Mouse (Mus musculus): ENCODE measurements around the gene Ntsr2. TPM values are rescaled to one million over a fixed set of nuclear protein-coding genes. Genes with fewer than 3 reads are reported as not detected.
"Not testable (repeated sequence)": the region's sequence is repeated elsewhere in the genome, so short reads cannot be mapped to it uniquely, and the experiment has no call there.

Ntsr2 gene
- polyA plus RNA-seq, 1 experiment from 2014 or later, result not detected

GRCm38 (mm10) chr12:16661936-16662335, 8.8 kb downstream of the Ntsr2 start:
- DNase-seq (ENCODE audit: low spot score) (no peak), ATAC-seq (replicated peaks; ENCODE audit: low FRiP score) (no peak)
- WGBS, result 64% methylated on average over 2 of the region's 2 CpGs
- no peaks in the 10 kb centered on the region for H3K27me3 ChIP-seq (replicated peaks; ENCODE audit: control insufficient read depth, insufficient read depth, low read length)
- no peak overlapping the region for H3K4me2 ChIP-seq
- no peak overlapping the region for H3K4me3 ChIP-seq (ENCODE audit: low read depth, low read length)
- no peaks in the 10 kb centered on the region for H3K9me3 ChIP-seq (ENCODE audit: control insufficient read depth, low read length)
- H3K27ac ChIP-seq (ENCODE audit: low read depth, low read length), result no peak overlapping the region
- H3K9ac ChIP-seq (ENCODE audit: low read depth, low read length), result no peak overlapping the region
- H3K4me1 ChIP-seq (replicated peaks; ENCODE audit: control insufficient read depth, insufficient read depth, low read length), result no peaks in the 10 kb centered on the region
- no peaks in the 10 kb centered on the region for H3K36me3 ChIP-seq (ENCODE audit: control insufficient read depth, insufficient read depth, low read length)

- no peak for DNase-seq (ENCODE audit: low spot score)
- no peaks in the 10 kb centered on the region for H3K9me3 ChIP-seq (ENCODE audit: control insufficient read depth, low read length)
- H3K27ac ChIP-seq (ENCODE audit: low read depth, low read length), result no peak overlapping the region
- no peak overlapping the region for H3K4me3 ChIP-seq (ENCODE audit: low read depth, low read length)
- no peaks in the 10 kb centered on the region for H3K36me3 ChIP-seq (ENCODE audit: control insufficient read depth, insufficient read depth, low read length)
- WGBS, result 62% methylated on average over 6 of the region's 6 CpGs
- H3K27me3 ChIP-seq (replicated peaks; ENCODE audit: control insufficient read depth, insufficient read depth, low read length), result no peaks in the 10 kb centered on the region
- ATAC-seq (replicated peaks; ENCODE audit: low FRiP score), result no peak
- no peaks in the 10 kb centered on the region for H3K4me1 ChIP-seq (replicated peaks; ENCODE audit: control insufficient read depth, insufficient read depth, low read length)
- H3K9ac ChIP-seq (ENCODE audit: low read depth, low read length), result no peak overlapping the region
- H3K4me2 ChIP-seq, result no peak overlapping the region
These were observed 9.9 kb downstream of the Ntsr2 start for GRCm38 (mm10) chr12:16662955-16663585.

GRCm38 (mm10) chr12:16665022-16665421, 11.8 kb downstream of the Ntsr2 start:
- DNase-seq (ENCODE audit: low spot score), result no peak
- no peaks in the 10 kb centered on the region for H3K27me3 ChIP-seq (replicated peaks; ENCODE audit: control insufficient read depth, insufficient read depth, low read length)
- ATAC-seq (replicated peaks; ENCODE audit: low FRiP score), result no peak
- H3K4me1 ChIP-seq (replicated peaks; ENCODE audit: control insufficient read depth, insufficient read depth, low read length), result no peaks in the 10 kb centered on the region
- H3K36me3 ChIP-seq (ENCODE audit: control insufficient read depth, insufficient read depth, low read length), result no peaks in the 10 kb centered on the region
- H3K4me2 ChIP-seq, result no peak overlapping the region
- no peak overlapping the region for H3K4me3 ChIP-seq (ENCODE audit: low read depth, low read length)
- H3K9ac ChIP-seq (ENCODE audit: low read depth, low read length), result no peak overlapping the region
- H3K9me3 ChIP-seq (ENCODE audit: control insufficient read depth, low read length), result no peaks in the 10 kb centered on the region
- no peak overlapping the region for H3K27ac ChIP-seq (ENCODE audit: low read depth, low read length)
- WGBS, result 0% methylated on average over 1 of the region's 2 CpGs

- H3K27me3 ChIP-seq (replicated peaks; ENCODE audit: control insufficient read depth, insufficient read depth, low read length), result no peaks in the 10 kb centered on the region
- H3K4me2 ChIP-seq, result no peak overlapping the region
- DNase-seq (ENCODE audit: low spot score) (no peak), ATAC-seq (replicated peaks; ENCODE audit: low FRiP score) (no peak)
- no peak overlapping the region for H3K27ac ChIP-seq (ENCODE audit: low read depth, low read length)
- 66% methylated on average over 3 of the region's 3 CpGs for WGBS
- H3K4me3 ChIP-seq (ENCODE audit: low read depth, low read length), result no peak overlapping the region
- H3K9ac ChIP-seq (ENCODE audit: low read depth, low read length), result no peak overlapping the region
- no peaks in the 10 kb centered on the region for H3K9me3 ChIP-seq (ENCODE audit: control insufficient read depth, low read length)
- 0 out of 2 replicates have a peak, but pooled peaks cover 2% of the 10 kb centered on the region for H3K36me3 ChIP-seq (ENCODE audit: control insufficient read depth, insufficient read depth, low read length)
- no peaks in the 10 kb centered on the region for H3K4me1 ChIP-seq (replicated peaks; ENCODE audit: control insufficient read depth, insufficient read depth, low read length)
These were observed 16.0 kb downstream of the Ntsr2 start for GRCm38 (mm10) chr12:16669176-16669575.

GRCm38 (mm10) chr12:16672246-16672645, 19.1 kb downstream of the Ntsr2 start:
- Histone ChIP-seq H3K4me3 (ENCODE audit: low read depth, low read length) (no peak overlapping the region), H3K4me2 (no peak overlapping the region), H3K9me3 (ENCODE audit: control insufficient read depth, low read length) (no peaks in the 10 kb centered on the region), H3K27ac (ENCODE audit: low read depth, low read length) (no peak overlapping the region), H3K27me3 (replicated peaks; ENCODE audit: control insufficient read depth, insufficient read depth, low read length) (no peaks in the 10 kb centered on the region), H3K36me3 (ENCODE audit: control insufficient read depth, insufficient read depth, low read length) (0 out of 2 replicates have a peak, but pooled peaks cover 2% of the 10 kb centered on the region), H3K9ac (ENCODE audit: low read depth, low read length) (no peak overlapping the region), H3K4me1 (replicated peaks; ENCODE audit: control insufficient read depth, insufficient read depth, low read length) (no peaks in the 10 kb centered on the region)
- DNase-seq (ENCODE audit: low spot score), result no peak
- no peak for ATAC-seq (replicated peaks; ENCODE audit: low FRiP score)
- 93% methylated on average over 10 of the region's 10 CpGs for whole genome bisulfite sequencing

- H3K36me3 ChIP-seq (ENCODE audit: control insufficient read depth, insufficient read depth, low read length), result no peaks in the 10 kb centered on the region
- ATAC-seq (replicated peaks; ENCODE audit: low FRiP score), result no peak
- no peak overlapping the region for H3K9ac ChIP-seq (ENCODE audit: low read depth, low read length)
- H3K9me3 ChIP-seq (ENCODE audit: control insufficient read depth, low read length), result no peaks in the 10 kb centered on the region
- no peaks in the 10 kb centered on the region for H3K27me3 ChIP-seq (replicated peaks; ENCODE audit: control insufficient read depth, insufficient read depth, low read length)
- 87% methylated on average over 9 of the region's 9 CpGs for WGBS
- H3K4me2 ChIP-seq, result no peak overlapping the region
- H3K4me3 ChIP-seq (ENCODE audit: low read depth, low read length), result no peak overlapping the region
- no peaks in the 10 kb centered on the region for H3K4me1 ChIP-seq (replicated peaks; ENCODE audit: control insufficient read depth, insufficient read depth, low read length)
- DNase-seq (ENCODE audit: low spot score), result no peak
- H3K27ac ChIP-seq (ENCODE audit: low read depth, low read length), result no peak overlapping the region
These were observed 37.4 kb downstream of the Ntsr2 start for GRCm38 (mm10) chr12:16690631-16691030.

- 68% methylated on average over 5 of the region's 5 CpGs for WGBS
- Histone ChIP-seq H3K4me3 (ENCODE audit: low read depth, low read length) (no peak overlapping the region), H3K36me3 (ENCODE audit: control insufficient read depth, insufficient read depth, low read length) (peaks cover 2% of the 10 kb centered on the region; the same call in 1 of the 2 replicates), H3K27ac (ENCODE audit: low read depth, low read length) (no peak overlapping the region), H3K27me3 (replicated peaks; ENCODE audit: control insufficient read depth, insufficient read depth, low read length) (no peaks in the 10 kb centered on the region), H3K9ac (ENCODE audit: low read depth, low read length) (no peak overlapping the region), H3K9me3 (ENCODE audit: control insufficient read depth, low read length) (no peaks in the 10 kb centered on the region), H3K4me1 (replicated peaks; ENCODE audit: control insufficient read depth, insufficient read depth, low read length) (no peaks in the 10 kb centered on the region), H3K4me2 (no peak overlapping the region)
- DNase-seq (ENCODE audit: low spot score) (no peak), ATAC-seq (replicated peaks; ENCODE audit: low FRiP score) (no peak)
These were observed 41.6 kb downstream of the Ntsr2 start for GRCm38 (mm10) chr12:16694783-16695182.

- H3K27ac ChIP-seq (ENCODE audit: low read depth, low read length); H3K36me3 ChIP-seq (ENCODE audit: control insufficient read depth, insufficient read depth, low read length); H3K4me1 ChIP-seq (replicated peaks; ENCODE audit: control insufficient read depth, insufficient read depth, low read length); DNase-seq (ENCODE audit: low spot score); H3K4me3 ChIP-seq (ENCODE audit: low read depth, low read length); H3K9me3 ChIP-seq (ENCODE audit: control insufficient read depth, low read length); H3K9ac ChIP-seq (ENCODE audit: low read depth, low read length); H3K4me2 ChIP-seq; ATAC-seq (replicated peaks; ENCODE audit: low FRiP score); H3K27me3 ChIP-seq (replicated peaks; ENCODE audit: control insufficient read depth, insufficient read depth, low read length): not testable (repeated sequence)
- 97% methylated on average over 7 of the region's 8 CpGs for WGBS
These were observed 42.1 kb downstream of the Ntsr2 start for GRCm38 (mm10) chr12:16695252-16695651.

GRCm38 (mm10) chr12:16696146-16696545, 43.0 kb downstream of the Ntsr2 start:
- Histone ChIP-seq H3K4me3 (ENCODE audit: low read depth, low read length) (no peak overlapping the region), H3K9me3 (ENCODE audit: control insufficient read depth, low read length) (no peaks in the 10 kb centered on the region), H3K4me2 (no peak overlapping the region), H3K27ac (ENCODE audit: low read depth, low read length) (no peak overlapping the region), H3K36me3 (ENCODE audit: control insufficient read depth, insufficient read depth, low read length) (peaks cover 2% of the 10 kb centered on the region; the same call in 1 of the 2 replicates), H3K27me3 (replicated peaks; ENCODE audit: control insufficient read depth, insufficient read depth, low read length) (no peaks in the 10 kb centered on the region), H3K9ac (ENCODE audit: low read depth, low read length) (no peak overlapping the region), H3K4me1 (replicated peaks; ENCODE audit: control insufficient read depth, insufficient read depth, low read length) (no peaks in the 10 kb centered on the region)
- WGBS, result 89% methylated on average over 13 of the region's 13 CpGs
- DNase-seq (ENCODE audit: low spot score), result no peak
- ATAC-seq (replicated peaks; ENCODE audit: low FRiP score), result no peak

Data from liver, embryonic 11.5 days (tissue).